8 mouse cellular contexts compared by ENCODE assay signal in genomic region chr3:52104208-52104607, GRCm38 (mm10). TPM values are rescaled to one million over a fixed set of nuclear protein-coding genes. Genes with fewer than 3 reads are reported as not detected.
DNase-seq lines count a peak whose midpoint lies in the region; ATAC-seq and TF ChIP-seq lines count a peak whose summit lies in the region.

No protein-coding gene starts in this region.

- H3K4me3 ChIP-seq in heart, embryonic 13.5 days, result peak overlapping the region; percentile 84
- H3K4me3 ChIP-seq in ES-E14 (ENCODE audit: insufficient read depth in 1 of 2, low read depth in 1 of 2, low read length in 2 of 2, poor library complexity in 1 of 2, severe bottlenecking in 1 of 2), result peak overlapping the region; percentile 67 to 83
- H3K4me3 ChIP-seq in heart, embryonic 16.5 days (ENCODE audit: low read length), result peak overlapping the region; percentile 77
- peak overlapping the region; percentile 69 for H3K4me3 ChIP-seq in macrophage (ENCODE audit: inconsistent target)

- peak overlapping the region; percentile 100 for H3K27ac ChIP-seq in heart, embryonic 13.5 days (replicated peaks)
- H3K27ac ChIP-seq in ES-E14 (ENCODE audit: insufficient read depth, low read depth, low read length, poor library complexity, severe bottlenecking), result no peak overlapping the region
- H3K27ac ChIP-seq in heart, embryonic 16.5 days (ENCODE audit: low read length), result peak overlapping the region; percentile 99
- H3K27ac ChIP-seq in macrophage, result peak overlapping the region; percentile 32

- no peak for ATAC-seq in heart, embryonic 13.5 days (ENCODE audit: extremely low read depth, insufficient number of reproducible peaks, low FRiP score, low TSS enrichment)
- ATAC-seq in heart, embryonic 16.5 days (replicated peaks; ENCODE audit: extremely low read depth, insufficient read depth, low FRiP score), result no peak
- ATAC-seq in megakaryocyte progenitor cell, adult 5-6 weeks (replicated peaks; ENCODE audit: poor library complexity), result no peak

- H3K27me3 ChIP-seq in heart, embryonic 13.5 days (replicated peaks), result no peaks in the 10 kb centered on the region
- H3K27me3 ChIP-seq in heart, embryonic 16.5 days (ENCODE audit: control insufficient read depth, insufficient read depth, low read length), result no peaks in the 10 kb centered on the region

- H3K4me1 ChIP-seq in heart, embryonic 13.5 days, result peaks cover 7% of the 10 kb centered on the region
- H3K4me1 ChIP-seq in ES-E14 (ENCODE audit: control insufficient read depth in 2 of 2, insufficient read depth in 2 of 2, low read length in 2 of 2, poor library complexity in 1 of 2), result no peaks in the 10 kb centered on the region
- peaks cover 6% of the 10 kb centered on the region for H3K4me1 ChIP-seq in heart, embryonic 16.5 days (ENCODE audit: control insufficient read depth, insufficient read depth, low read length)

- in situ Hi-C loops in ES-E14 (cut with MboI; ENCODE audit: low sequenced_read_pairs in 2 of 2, unreplicated experiment in 2 of 2), result no loop called here

- no peak for DNase-seq in heart, adult 8-10 months (ENCODE audit: low spot score)
- no peak for DNase-seq in ES-E14 (ENCODE audit: low read depth, low spot score)
- no peak for DNase-seq in thymus, postnatal 4 days
- no peak for DNase-seq in urinary bladder, postnatal 10 days (ENCODE audit: low spot score)

- WGBS in heart, embryonic 13.5 days, result under 1% methylated on average over 16 of the region's 16 CpGs
- 1% methylated on average over 16 of the region's 16 CpGs for WGBS in heart, embryonic 16.5 days
- WGBS in macrophage (ENCODE audit: missing documents), result under 1% methylated on average over 15 of the region's 16 CpGs

- peak overlapping the region; percentile 93 for H3K9ac ChIP-seq in heart, embryonic 13.5 days
- peak overlapping the region; percentile 18; the same call in 1 of the 2 replicates for H3K9ac ChIP-seq in ES-E14 (ENCODE audit: insufficient read depth, low read depth, low read length, poor library complexity, severe bottlenecking)
- H3K9ac ChIP-seq in heart, embryonic 16.5 days (ENCODE audit: low read length), result peak overlapping the region; percentile 90

- no peaks in the 10 kb centered on the region for H3K9me3 ChIP-seq in heart, embryonic 13.5 days
- H3K9me3 ChIP-seq in ES-E14 (ENCODE audit: control insufficient read depth, insufficient read depth, low read depth, low read length), result no peaks in the 10 kb centered on the region
- no peaks in the 10 kb centered on the region for H3K9me3 ChIP-seq in heart, embryonic 16.5 days (replicated peaks; ENCODE audit: control insufficient read depth, low read length)

- no peaks in the 10 kb centered on the region for H3K79me2 ChIP-seq in macrophage (ENCODE audit: inconsistent target)

- H3K4me2 ChIP-seq in heart, embryonic 13.5 days, result peak overlapping the region; percentile 91
- H3K4me2 ChIP-seq in heart, embryonic 16.5 days (ENCODE audit: low read depth, low read length), result peak overlapping the region; percentile 79

- no peaks in the 10 kb centered on the region for H3K36me3 ChIP-seq in heart, embryonic 13.5 days
- H3K36me3 ChIP-seq in ES-E14 (ENCODE audit: control insufficient read depth, insufficient read depth, low read length, poor library complexity, severe bottlenecking), result no peaks in the 10 kb centered on the region
- no peaks in the 10 kb centered on the region for H3K36me3 ChIP-seq in heart, embryonic 16.5 days (ENCODE audit: control insufficient read depth, insufficient read depth)
- H3K36me3 ChIP-seq in macrophage (ENCODE audit: inconsistent target), result no peaks in the 10 kb centered on the region

TF ChIP-seq in ES-E14, 5 proteins besides CTCF, POLR2A, EP300 and RAD21:
- TF ChIP-seq HCFC1 (IDR thresholded peaks at IDR 0.05; ENCODE audit: borderline replicate concordance, insufficient read depth, low read length) (no peak), ZC3H11A (IDR thresholded peaks at IDR 0.05; ENCODE audit: borderline replicate concordance, low read depth, low read length) (no peak), MAFK (IDR thresholded peaks at IDR 0.05; ENCODE audit: insufficient read depth, low read depth, low read length) (no peak), ZNF384 (IDR thresholded peaks at IDR 0.05; ENCODE audit: low read depth, low read length) (no peak), CHD2 (IDR thresholded peaks at IDR 0.05; ENCODE audit: low read depth, low read length) (no peak)

RNA-seq across cellular contexts. Expression of gene Maml3, which starts 0.7 kb away (rescaled TPM):
- 2.1 and 2.4 TPM in 2 replicates for polyA plus RNA-seq in heart, embryonic 13.5 days (2015; fragmentation: Nextera tagmentation; extraction: Ambion mirVana)
- 1 to 10 TPM; 1.9 to 3.3 (median 2.7) TPM for total RNA-seq in heart, adult 8-10 months (2022)
- total RNA-seq in ES-E14 (2012; rRNA removed), result 0.58 and 1.2 TPM in 2 replicates
- 2.6 and 3.1 TPM in 2 replicates for polyA plus RNA-seq in heart, embryonic 16.5 days (2015; fragmentation: Nextera tagmentation; extraction: Ambion mirVana)
- 1 to 10 TPM; 1.2 to 9.8 (median 4.1) TPM for total RNA-seq in macrophage (2018; cell fraction: chromatin; rRNA removed)
- 1 to 10 TPM in 1 of 26 experiments, under 1 TPM in 25; 0.19 to 1.0 (median 0.51) TPM for total RNA-seq in macrophage (2018; cell fraction: cytosol; rRNA removed)
- 10 to 100 TPM in 1 of 26 experiments, 1 to 10 TPM in 22, under 1 TPM in 3; 0.72 to 21.2 (median 2.8) TPM for total RNA-seq in macrophage (2018; cell fraction: nucleus; rRNA removed)
- 0.50 to 3.3 TPM (median 0.72 TPM) in 3 replicates for polyA plus RNA-seq in macrophage (2018)
- 7.8 and 9.5 TPM in 2 replicates for total RNA-seq in megakaryocyte progenitor cell, adult 5-6 weeks (2015)
- total RNA-seq in megakaryocyte progenitor cell, adult 5-6 weeks (2017), result 5.9 and 7.9 TPM in 2 replicates

Comparison
In these comparisons a context has a peak if more than half of its experiments do, and no peak if none do; other contexts are left out.
1. H3K9ac ChIP-seq: peak in every context shown above with its lines; median percentile 93 in heart, embryonic 13.5 days; 90 in heart, embryonic 16.5 days; 18 in ES-E14.